Mouse (Mus musculus): ENCODE data around the gene Mpg. TPM values are rescaled to one million over a fixed set of nuclear protein-coding genes. Genes with fewer than 3 reads are reported as not detected.

The Mpg gene
- total and polyA plus RNA-seq, 3 experiments, result 39.1 to 40.3 (median 39.6) TPM

DNA sequence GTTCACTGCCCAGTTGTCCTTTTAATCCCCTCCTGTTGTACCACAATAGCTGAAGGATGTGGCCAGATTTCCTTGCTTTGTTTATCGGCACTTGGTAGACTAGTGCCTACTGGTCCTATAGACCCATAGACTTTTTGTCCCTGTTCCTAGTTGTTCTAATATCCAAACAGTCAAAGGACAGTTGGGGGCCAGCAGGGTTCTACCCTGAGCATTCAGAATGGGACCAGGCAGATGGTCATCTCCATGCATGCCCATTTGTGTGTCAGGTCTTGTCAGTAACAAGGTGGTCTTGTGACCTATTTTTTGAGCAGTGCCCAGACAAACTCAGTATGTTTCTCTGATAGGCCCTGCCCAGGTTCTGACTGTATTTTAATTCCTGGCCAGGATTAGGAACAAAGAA is 736 bp downstream of the Mpg start:
- no peak for DNase-seq (ENCODE audit: extremely low read depth)
- Histone ChIP-seq H3K27me3 (replicated peaks) (peaks cover 19% of the 10 kb centered on the region), H3K9me3 (replicated peaks; ENCODE audit: low read length) (peaks cover 3% of the 10 kb centered on the region), H3K27ac (ENCODE audit: insufficient read depth, low read depth) (no peak overlapping the region), H3K9ac (ENCODE audit: insufficient read depth, low read depth) (peak overlapping the region; percentile 83), H3K36me3 (replicated peaks in 1 of 2; ENCODE audit: control insufficient read depth in 1 of 2, insufficient read depth in 1 of 2, low read length in 1 of 2) (peaks cover 30 to 46% of the 10 kb centered on the region in 2 experiments), H3K79me2 (replicated peaks; ENCODE audit: control insufficient read depth, extremely low read depth, insufficient read depth, poor library complexity, severe bottlenecking) (no peaks in the 10 kb centered on the region), H3K4me2 (ENCODE audit: insufficient read depth, low read depth, poor library complexity, severe bottlenecking) (peak overlapping the region; percentile 83), H3K4me1 (ENCODE audit: control insufficient read depth in 1 of 2, insufficient read depth in 2 of 2) (peaks cover 8 to 58% of the 10 kb centered on the region in 2 experiments), H3K4me3 (replicated peaks in 1 of 3; ENCODE audit: low read depth in 2 of 3, low read length in 2 of 3, poor library complexity in 1 of 3) (peak overlapping the region; percentile 71 to 78 (median 77))
- dilution Hi-C loops (cut with MboI; ENCODE audit: extremely low pct_ligation_motif_present, extremely low pct_unique_long_range_greater_than_20kb, low sequenced_read_pairs) (no loop called here), in situ Hi-C loops (cut with MboI; ENCODE audit: low pct_ligation_motif_present, low pct_unique_long_range_greater_than_20kb, low sequenced_read_pairs) (no loop called here)
- TF ChIP-seq MEF2A (IDR thresholded peaks at IDR 0.05; ENCODE audit: borderline replicate concordance, low read depth, low read length) (no peak), ZMIZ1 (IDR thresholded peaks at IDR 0.05; ENCODE audit: low read depth, low read length) (0 out of 2 replicates have a peak, but pooled peaks have one; percentile 50), POLR2A (IDR thresholded peaks at IDR 0.05; ENCODE audit: low read depth, low read length) (no peak)

GRCm38 (mm10) chr11:32227555-32227954 is 1.2 kb downstream of the Mpg start:
- no peak for DNase-seq (ENCODE audit: extremely low read depth)

GRCm38 (mm10) chr11:32228292-32228845 is 2.1 kb downstream of the Mpg start:
- no peak overlapping the region for H3K27ac ChIP-seq (ENCODE audit: insufficient read depth, low read depth)
- peaks cover 2% of the 10 kb centered on the region for H3K9me3 ChIP-seq (replicated peaks; ENCODE audit: low read length)
- no peak overlapping the region for H3K4me2 ChIP-seq (ENCODE audit: insufficient read depth, low read depth, poor library complexity, severe bottlenecking)
- H3K9ac ChIP-seq (ENCODE audit: insufficient read depth, low read depth), result no peak overlapping the region
- peaks cover 17% of the 10 kb centered on the region for H3K27me3 ChIP-seq (replicated peaks)
- H3K4me3 ChIP-seq (replicated peaks in 1 of 3; ENCODE audit: low read depth in 2 of 3, low read length in 2 of 3, poor library complexity in 1 of 3), result no peak overlapping the region
- no peak for TF ChIP-seq EP300 (IDR thresholded peaks at IDR 0.05; ENCODE audit: low read length)
- no peak for TF ChIP-seq TCF12 (IDR thresholded peaks at IDR 0.05; ENCODE audit: low read depth, low read length)
- TF ChIP-seq MYC (IDR thresholded peaks at IDR 0.05; ENCODE audit: low read depth, low read length), result no peak
- TF ChIP-seq PAX5 (IDR thresholded peaks at IDR 0.05; ENCODE audit: low read length), result no peak
- no peak for TF ChIP-seq POLR2A (IDR thresholded peaks at IDR 0.05; ENCODE audit: low read depth, low read length)
- TF ChIP-seq E2F4 (IDR thresholded peaks at IDR 0.05; ENCODE audit: insufficient replicate concordance, low read depth, low read length), result no peak
- TF ChIP-seq ZNF384 (IDR thresholded peaks at IDR 0.05; ENCODE audit: low read depth, low read length), result no peak
- TF ChIP-seq USF2 (conservative IDR thresholded peaks at IDR 0.05; ENCODE audit: low read depth, low read length), result no peak
- no peak for TF ChIP-seq CTCF (conservative IDR thresholded peaks at IDR 0.05 in 1 of 2, IDR thresholded peaks at IDR 0.05 in 1 of 2; ENCODE audit: low read depth in 2 of 2, low read length in 2 of 2)
- TF ChIP-seq NELFE (IDR thresholded peaks at IDR 0.05; ENCODE audit: low read depth, low read length), result no peak
- no peak for TF ChIP-seq ZKSCAN1 (IDR thresholded peaks at IDR 0.05; ENCODE audit: borderline replicate concordance, low read depth, low read length)
- TF ChIP-seq POLR2AphosphoS2 (IDR thresholded peaks at IDR 0.05; ENCODE audit: low read depth, low read length), result no peak; the same call in 1 of the 2 replicates
- no peak for TF ChIP-seq USF1 (IDR thresholded peaks at IDR 0.05; ENCODE audit: low read depth, low read length)
- no peak for TF ChIP-seq ZC3H11A (IDR thresholded peaks at IDR 0.05; ENCODE audit: low read depth, low read length)
- TF ChIP-seq ELF1 (IDR thresholded peaks at IDR 0.05; ENCODE audit: low read depth, low read length), result no peak
- no peak for TF ChIP-seq SIN3A (IDR thresholded peaks at IDR 0.05; ENCODE audit: low read length)
- peaks cover 0 to 47% of the 10 kb centered on the region in 2 experiments; a peak in 2 of 4 replicates for H3K4me1 ChIP-seq (ENCODE audit: control insufficient read depth in 1 of 2, insufficient read depth in 2 of 2)
- H3K79me2 ChIP-seq (replicated peaks; ENCODE audit: control insufficient read depth, extremely low read depth, insufficient read depth, poor library complexity, severe bottlenecking), result no peaks in the 10 kb centered on the region
- in situ Hi-C loops (cut with MboI; ENCODE audit: low pct_ligation_motif_present, low pct_unique_long_range_greater_than_20kb, low sequenced_read_pairs), result no loop called here
- no peak for DNase-seq (ENCODE audit: extremely low read depth)
- dilution Hi-C loops (cut with MboI; ENCODE audit: extremely low pct_ligation_motif_present, extremely low pct_unique_long_range_greater_than_20kb, low sequenced_read_pairs), result no loop called here
- peaks cover 42 to 59% of the 10 kb centered on the region in 2 experiments for H3K36me3 ChIP-seq (replicated peaks in 1 of 2; ENCODE audit: control insufficient read depth in 1 of 2, insufficient read depth in 1 of 2, low read length in 1 of 2)

More at GRCm38 (mm10) chr11:32227555-32227954, 1.2 kb downstream of the Mpg start:
- Histone ChIP-seq H3K27me3 (replicated peaks) (peaks cover 17% of the 10 kb centered on the region), H3K4me1 (ENCODE audit: control insufficient read depth in 1 of 2, insufficient read depth in 2 of 2) (peaks cover 5 to 55% of the 10 kb centered on the region in 2 experiments), H3K79me2 (replicated peaks; ENCODE audit: control insufficient read depth, extremely low read depth, insufficient read depth, poor library complexity, severe bottlenecking) (no peaks in the 10 kb centered on the region), H3K4me2 (ENCODE audit: insufficient read depth, low read depth, poor library complexity, severe bottlenecking) (peak overlapping the region; percentile 83; the same call in 1 of the 2 replicates), H3K36me3 (replicated peaks in 1 of 2; ENCODE audit: control insufficient read depth in 1 of 2, insufficient read depth in 1 of 2, low read length in 1 of 2) (peaks cover 34 to 51% of the 10 kb centered on the region in 2 experiments), H3K4me3 (replicated peaks in 1 of 3; ENCODE audit: low read depth in 2 of 3, low read length in 2 of 3, poor library complexity in 1 of 3) (no peak overlapping the region), H3K9ac (ENCODE audit: insufficient read depth, low read depth) (no peak overlapping the region; the same call in 1 of the 2 replicates), H3K27ac (ENCODE audit: insufficient read depth, low read depth) (no peak overlapping the region), H3K9me3 (replicated peaks; ENCODE audit: low read length) (peaks cover 3% of the 10 kb centered on the region)
- TF ChIP-seq JUN (IDR thresholded peaks at IDR 0.05; ENCODE audit: insufficient read depth, low read depth, low read length), result no peak
- no peak for TF ChIP-seq MAX (IDR thresholded peaks at IDR 0.05; ENCODE audit: low read length)
- TF ChIP-seq UBTF (IDR thresholded peaks at IDR 0.05; ENCODE audit: low read depth, low read length), result no peak
- no peak for TF ChIP-seq E2F4 (IDR thresholded peaks at IDR 0.05; ENCODE audit: insufficient replicate concordance, low read depth, low read length)
- TF ChIP-seq NRF1 (IDR thresholded peaks at IDR 0.05; ENCODE audit: low read depth, low read length), result no peak
- TF ChIP-seq PAX5 (IDR thresholded peaks at IDR 0.05; ENCODE audit: low read length), result no peak
- TF ChIP-seq POLR2AphosphoS2 (IDR thresholded peaks at IDR 0.05; ENCODE audit: low read depth, low read length), result no peak
- dilution Hi-C loops (cut with MboI; ENCODE audit: extremely low pct_ligation_motif_present, extremely low pct_unique_long_range_greater_than_20kb, low sequenced_read_pairs), result no loop called here
- in situ Hi-C loops (cut with MboI; ENCODE audit: low pct_ligation_motif_present, low pct_unique_long_range_greater_than_20kb, low sequenced_read_pairs), result no loop called here

Data from CH12.LX (cell line).